Mouse (Mus musculus): Measurements from ENCODE around the gene Tbc1d9b.
A peak's percentile ranks its signal among the peaks of the same experiment; 100 is the strongest.
"Not testable (repeated sequence)": the region's sequence is repeated elsewhere in the genome, so short reads cannot be mapped to it uniquely, and the experiment has no call there.

The Tbc1d9b gene

DNA sequence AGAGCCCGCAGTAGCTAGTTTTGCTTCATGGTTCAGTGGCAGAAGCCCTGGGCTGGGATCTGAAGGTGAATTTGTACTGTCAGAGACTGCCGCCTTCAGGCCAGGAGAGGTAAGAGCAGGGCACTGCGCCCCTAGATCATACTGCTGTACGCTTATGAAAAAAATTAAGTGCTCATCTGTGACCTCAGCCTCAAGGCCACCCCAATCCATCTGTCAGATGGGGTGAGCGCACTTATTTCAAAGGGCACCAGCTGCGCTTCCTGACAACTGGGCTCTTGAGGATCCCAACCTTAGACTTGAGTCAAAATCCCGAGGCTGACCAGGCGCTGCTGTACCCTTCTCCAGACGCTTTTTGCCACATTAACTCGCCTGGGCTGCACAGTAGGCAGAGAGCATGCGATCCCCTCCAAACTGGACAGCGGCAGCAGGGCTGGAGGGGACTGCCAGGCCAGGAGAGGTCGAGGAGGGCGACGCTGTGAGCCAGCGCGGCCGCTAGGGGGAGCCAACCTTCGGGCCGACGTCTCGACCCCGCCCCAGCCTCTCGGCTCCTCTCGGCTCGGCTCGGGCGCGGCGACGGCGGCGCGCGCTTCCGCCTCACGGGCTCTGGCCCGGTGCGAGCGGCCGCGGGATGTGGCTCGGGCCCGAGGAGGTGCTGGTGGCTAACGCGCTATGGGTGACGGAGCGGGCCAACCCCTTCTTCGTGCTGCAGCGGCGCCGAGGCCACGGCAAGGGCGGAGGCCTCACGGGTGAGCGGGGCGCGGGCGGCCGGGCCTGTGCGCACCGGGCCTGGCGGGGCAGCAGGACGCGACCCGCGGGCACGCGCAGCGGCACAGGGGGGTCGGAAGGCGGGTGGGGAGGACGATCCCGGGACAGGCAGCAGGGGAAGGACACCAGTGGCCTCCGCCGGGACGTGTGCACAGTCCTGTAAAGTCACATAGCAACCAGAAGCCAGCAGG, at the start of gene Tbc1d9b:
Gene Tbc1d9b, plus strand, starts transcription at position 586 of the 956 bp plus-strand sequence.
- peak; percentile 91 for DNase-seq (ENCODE audit: low spot score)

- no peak for DNase-seq (ENCODE audit: low spot score)
These were observed 45.0 kb upstream of the Tbc1d9b start for GRCm38 (mm10) chr11:50086211-50086610.

DNA sequence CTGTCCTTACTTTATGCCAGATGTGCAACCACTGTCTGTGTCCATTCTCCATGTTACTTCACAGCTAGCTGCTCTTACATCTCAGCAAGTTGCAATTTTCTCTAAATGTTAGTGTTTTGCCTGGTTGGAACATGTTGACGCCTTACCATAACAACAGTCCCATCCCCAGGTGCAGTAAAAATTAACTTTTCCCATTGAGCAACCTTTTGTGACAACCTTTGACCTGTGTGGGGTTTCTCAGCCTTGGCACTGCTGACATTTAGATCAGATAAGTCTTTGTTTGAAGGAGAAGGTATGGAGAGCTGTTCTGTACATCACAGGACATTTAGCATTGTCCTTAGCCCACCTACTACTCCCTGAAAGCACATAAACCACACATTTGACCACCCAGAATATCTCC, 41.4 kb upstream of the Tbc1d9b start:
- no peak for DNase-seq (ENCODE audit: low spot score)

GRCm38 (mm10) chr11:50090982-50091675, 40.1 kb upstream of the Tbc1d9b start:
- DNase-seq (ENCODE audit: low spot score), result no peak

DNA sequence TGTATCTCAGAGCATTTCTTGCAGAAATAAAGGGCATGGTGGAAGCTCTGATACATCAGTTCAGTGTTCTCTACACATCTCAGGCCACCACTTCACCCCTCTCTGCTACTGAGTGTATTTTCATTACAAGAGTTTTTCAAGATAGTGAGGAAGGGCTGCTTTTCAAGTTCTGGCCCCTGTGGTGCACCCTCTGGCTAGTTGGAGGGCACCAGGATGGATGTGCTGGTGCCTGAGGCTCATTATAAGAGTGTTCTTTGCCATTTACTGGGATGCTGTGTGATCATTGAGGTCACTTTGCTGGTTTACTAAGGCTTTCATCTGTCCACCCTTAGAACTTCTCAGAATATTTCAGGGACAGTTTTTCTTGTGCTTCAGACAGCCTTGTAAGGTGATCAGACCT, 39.5 kb upstream of the Tbc1d9b start:
- DNase-seq (ENCODE audit: low spot score), result no peak

DNA sequence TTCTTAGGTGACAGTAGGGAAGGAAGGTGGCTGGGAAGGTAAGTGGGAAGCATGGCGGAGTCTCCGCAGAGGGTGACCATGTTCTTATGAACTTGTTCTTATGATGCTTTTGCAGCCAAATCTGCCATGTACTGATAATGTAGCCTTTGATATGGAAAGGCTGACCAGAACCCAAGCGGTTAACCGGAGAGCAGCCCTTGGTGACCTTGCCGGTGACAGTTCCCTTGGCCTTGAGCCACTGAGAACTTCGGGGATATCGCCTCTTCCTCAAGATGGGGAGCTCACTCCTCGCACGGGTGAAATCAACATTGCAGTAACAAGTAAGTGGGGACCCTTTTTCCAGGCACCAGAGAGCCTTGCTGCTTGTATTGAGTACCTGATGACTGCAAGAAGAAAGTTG, 35.5 kb upstream of the Tbc1d9b start:
- DNase-seq (ENCODE audit: low spot score), result no peak

DNA sequence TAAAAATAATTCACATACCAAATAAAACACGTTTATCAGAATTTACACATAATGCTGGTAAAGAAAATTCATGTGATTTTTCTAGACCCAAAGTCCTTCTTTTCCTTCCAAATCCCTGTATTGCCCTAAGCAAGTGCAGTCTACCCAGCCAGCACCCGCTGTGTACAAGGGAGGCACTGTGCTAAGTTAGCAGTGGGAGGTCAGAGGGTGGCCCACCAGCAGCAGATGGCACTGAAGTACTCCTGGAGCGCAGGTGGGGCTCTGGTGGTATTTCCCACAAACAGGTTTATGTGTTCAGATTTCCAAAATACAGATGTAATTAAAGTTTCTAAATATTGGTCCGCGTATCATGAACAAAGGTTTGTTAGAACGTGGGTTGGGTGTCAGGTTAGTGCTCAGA, 34.1 kb upstream of the Tbc1d9b start:
- DNase-seq (ENCODE audit: low spot score), result no peak

DNA sequence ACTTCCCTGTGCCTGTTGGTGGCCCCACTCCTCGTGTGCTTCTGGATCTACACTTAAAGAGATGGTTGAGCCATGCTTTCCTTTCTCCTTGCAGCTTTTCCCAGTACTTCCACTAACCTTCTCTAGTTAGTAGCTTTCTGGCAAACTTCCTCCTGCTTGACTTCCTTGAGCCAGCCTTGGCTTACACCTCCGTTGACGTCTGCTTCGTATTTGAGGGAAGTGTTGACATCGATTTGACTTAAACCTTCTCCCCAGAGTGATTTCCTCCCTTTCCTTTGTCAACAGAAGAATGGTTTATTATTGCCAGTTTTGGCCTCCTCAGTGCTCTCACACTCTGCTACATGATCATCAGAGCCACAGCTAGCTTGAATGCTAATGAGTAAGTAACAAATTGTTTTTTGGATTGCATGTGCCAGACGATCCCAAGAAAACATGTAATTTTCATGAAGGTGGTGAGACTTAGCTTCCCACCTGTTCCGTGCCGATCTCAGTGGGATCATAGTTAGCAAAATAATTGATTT, 32.2 kb upstream of the Tbc1d9b start:
- DNase-seq (ENCODE audit: low spot score), result no peak

- DNase-seq (ENCODE audit: low spot score), result no peak
These were observed 31.5 kb upstream of the Tbc1d9b start for GRCm38 (mm10) chr11:50099692-50100091.

DNA sequence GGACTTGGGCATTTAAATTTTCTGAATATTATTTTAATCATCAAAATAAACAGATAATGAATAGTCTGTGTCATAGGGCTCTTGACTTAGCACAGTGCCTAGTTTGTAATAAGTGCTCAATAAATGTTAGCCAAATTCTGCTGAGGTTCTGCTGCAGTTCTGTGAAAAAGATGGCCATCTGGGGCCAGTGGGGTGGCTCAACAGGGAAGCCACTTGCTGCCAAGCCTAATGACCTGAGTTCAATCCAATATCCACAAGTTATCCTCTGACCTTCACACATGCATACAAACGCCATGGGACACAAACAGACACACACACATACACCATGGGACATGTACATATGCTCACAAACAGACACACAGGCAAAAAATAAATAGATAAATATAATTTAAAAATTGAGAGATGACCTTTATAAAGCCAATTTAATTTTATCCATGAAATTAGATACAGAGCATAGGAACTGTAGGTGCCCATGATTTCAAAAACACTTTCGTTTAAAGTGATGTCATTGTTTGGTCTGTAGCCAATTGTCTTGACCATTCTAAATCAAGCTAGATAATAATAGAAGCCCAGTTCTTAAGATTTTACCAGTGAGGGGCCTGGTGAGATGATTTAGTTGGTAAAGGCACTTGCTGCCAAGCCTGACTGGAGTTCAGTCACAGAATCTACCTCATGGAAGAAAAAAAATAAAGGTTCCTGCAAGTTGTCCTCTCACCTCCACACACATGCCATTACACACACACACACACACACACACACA, 30.5 kb upstream of the Tbc1d9b start:
- no peak for DNase-seq (ENCODE audit: low spot score)

DNA sequence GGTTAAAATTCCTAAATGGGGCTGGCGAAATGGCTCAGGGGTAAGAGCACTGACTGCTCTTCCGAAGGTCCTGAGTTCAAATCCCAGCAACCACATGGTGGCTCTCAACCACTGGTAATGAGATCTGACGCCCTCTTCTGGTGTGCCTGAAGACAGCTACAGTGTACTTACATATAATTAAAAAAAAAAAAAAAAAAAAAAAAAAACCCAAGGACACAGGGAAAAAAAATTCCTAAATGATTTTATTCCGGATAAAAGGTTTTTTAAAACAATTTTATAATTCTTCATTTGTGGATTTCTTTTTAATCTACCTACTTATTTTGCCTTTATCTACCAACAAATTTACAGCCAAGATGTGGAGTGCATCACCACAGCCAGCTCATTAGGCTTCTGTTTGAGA, 29.2 kb upstream of the Tbc1d9b start:
- DNase-seq (ENCODE audit: low spot score), result not testable (repeated sequence)

GRCm38 (mm10) chr11:50104016-50104415, 27.2 kb upstream of the Tbc1d9b start:
- no peak for DNase-seq (ENCODE audit: low spot score)

GRCm38 (mm10) chr11:50105237-50105636, 26.0 kb upstream of the Tbc1d9b start:
- no peak for DNase-seq (ENCODE audit: low spot score)

- no peak for DNase-seq (ENCODE audit: low spot score)
These were observed 25.2 kb upstream of the Tbc1d9b start for GRCm38 (mm10) chr11:50106024-50106423.

DNA sequence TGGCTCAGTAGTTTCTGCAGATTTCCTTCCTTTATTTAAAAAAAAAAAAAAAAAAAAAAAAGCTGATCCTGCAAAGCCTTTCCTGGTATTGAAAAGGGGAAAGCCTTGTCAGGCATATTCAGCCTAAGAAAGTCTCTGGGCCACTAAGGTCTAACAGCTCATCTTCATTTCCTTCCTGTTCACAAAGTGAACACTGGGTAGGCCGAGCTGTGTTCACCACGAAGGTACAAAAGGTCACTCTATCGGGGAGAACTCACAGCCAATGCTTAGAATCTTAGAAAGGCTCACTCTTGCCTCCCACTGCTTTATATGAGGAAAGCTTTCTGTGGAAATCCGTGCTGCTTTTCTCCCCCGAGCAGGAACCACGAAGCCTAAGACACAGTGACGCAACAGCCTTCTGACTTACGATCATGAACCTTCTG, 22.4 kb upstream of the Tbc1d9b start:
- DNase-seq (ENCODE audit: low spot score), result no peak

- DNase-seq (ENCODE audit: low spot score), result peak; percentile 60
These were observed 16.9 kb upstream of the Tbc1d9b start for GRCm38 (mm10) chr11:50114329-50114728.

GRCm38 (mm10) chr11:50122631-50123081, 8.5 kb upstream of the Tbc1d9b start:
- DNase-seq (ENCODE audit: low spot score), result no peak

DNA sequence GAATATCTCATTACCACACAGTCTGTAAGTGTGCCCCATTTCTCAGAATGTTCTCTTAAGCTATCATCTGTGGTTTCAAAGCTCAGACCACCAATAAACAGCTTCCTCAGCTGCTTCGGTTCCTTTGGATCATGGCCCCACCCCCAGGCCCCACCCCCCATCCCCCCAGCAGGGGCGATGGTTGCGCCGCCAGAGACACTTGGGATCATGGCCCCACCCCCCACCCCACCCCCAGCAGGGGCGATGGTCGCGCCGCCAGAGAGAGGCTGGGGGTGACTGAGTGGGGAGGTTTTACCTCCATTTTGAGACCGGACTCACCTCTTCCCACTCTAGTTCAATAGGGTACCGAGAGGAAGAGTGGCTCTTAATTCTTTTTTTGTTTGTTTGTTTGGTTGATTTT, 3.4 kb upstream of the Tbc1d9b start:
- no peak for DNase-seq (ENCODE audit: low spot score)

- DNase-seq (ENCODE audit: low spot score), result no peak
These were observed 605 bp downstream of the Tbc1d9b start for GRCm38 (mm10) chr11:50131801-50132201.

DNA sequence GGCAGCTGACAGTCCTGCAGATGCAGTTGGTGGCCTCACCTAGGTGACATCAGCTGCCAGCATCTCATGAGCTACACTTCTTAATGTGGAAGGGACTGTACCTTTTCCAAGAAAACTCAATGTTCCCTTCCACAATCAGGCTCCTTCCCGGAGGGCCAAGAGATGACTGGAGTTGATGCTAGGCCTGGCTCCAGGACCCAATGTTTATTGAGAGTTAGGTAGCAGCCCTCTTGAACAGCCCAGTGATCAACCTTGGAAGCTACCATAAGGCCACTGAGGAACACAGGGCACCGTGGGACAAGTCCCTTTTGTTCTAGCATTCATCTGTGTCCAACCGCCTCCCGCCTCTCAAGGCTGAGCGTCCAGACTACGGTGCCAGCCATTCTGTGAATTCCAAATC, 1.1 kb downstream of the Tbc1d9b start:
- no peak for DNase-seq (ENCODE audit: low spot score)

DNA sequence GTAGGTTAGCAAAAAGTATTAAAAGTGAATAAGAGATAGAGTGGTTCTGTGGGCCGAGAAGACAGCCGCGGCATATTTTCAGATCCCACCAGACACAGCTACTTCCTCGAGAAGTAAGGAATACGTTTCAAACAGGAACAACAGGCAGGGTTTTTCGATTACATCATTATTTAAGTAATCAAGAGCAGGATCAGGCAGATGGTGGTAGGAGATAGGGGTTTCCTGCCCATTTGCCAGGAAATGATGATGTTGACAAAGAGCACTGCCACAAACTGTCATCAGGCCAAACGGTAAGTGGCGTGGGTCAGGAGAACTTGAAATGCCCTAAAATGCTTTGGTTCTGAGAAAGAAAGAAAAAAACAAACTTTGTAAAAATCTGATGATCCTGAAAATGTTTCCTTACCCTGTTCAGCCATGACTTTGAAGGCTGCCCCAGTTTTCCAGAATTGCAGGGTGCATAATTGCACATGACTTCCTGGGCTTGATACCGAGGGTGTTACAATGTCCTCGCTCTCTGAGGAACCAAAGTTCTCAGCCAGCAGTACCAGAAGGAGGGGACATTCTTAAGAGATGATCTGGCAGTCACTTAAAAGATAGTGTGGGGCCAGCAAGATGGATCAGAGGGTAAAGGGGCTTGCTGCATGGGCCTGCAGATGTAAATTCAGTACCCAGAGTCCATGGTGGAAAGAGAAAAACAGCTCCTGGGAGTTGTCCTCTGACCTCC, 3.1 kb downstream of the Tbc1d9b start:
- no peak for DNase-seq (ENCODE audit: low spot score)

All from ovary, postnatal 14 days (tissue).